Mouse (Mus musculus) cortical plate, adult 2 months (tissue): ENCODE measurements around the gene Zfp352.

ENCODE experiments used
- CTCF ChIP-seq: fragments of 200-500 bp; IDR thresholded peaks from 2 replicates; pipeline ENCODE4 v1.5.1; 2011; ENCODE audit warnings: mild to moderate bottlenecking, control low read depth, low read length; ENCODE audit not compliant: insufficient read depth; ENCODE audit errors: extremely low read depth
- POLR2A ChIP-seq: fragments of 200-500 bp; IDR thresholded peaks from 2 replicates; pipeline ENCODE4 v1.6.1; 2011; ENCODE audit warnings: mild to moderate bottlenecking, low read length, control low read depth; ENCODE audit not compliant: insufficient read depth; ENCODE audit errors: extremely low read depth

DNA sequence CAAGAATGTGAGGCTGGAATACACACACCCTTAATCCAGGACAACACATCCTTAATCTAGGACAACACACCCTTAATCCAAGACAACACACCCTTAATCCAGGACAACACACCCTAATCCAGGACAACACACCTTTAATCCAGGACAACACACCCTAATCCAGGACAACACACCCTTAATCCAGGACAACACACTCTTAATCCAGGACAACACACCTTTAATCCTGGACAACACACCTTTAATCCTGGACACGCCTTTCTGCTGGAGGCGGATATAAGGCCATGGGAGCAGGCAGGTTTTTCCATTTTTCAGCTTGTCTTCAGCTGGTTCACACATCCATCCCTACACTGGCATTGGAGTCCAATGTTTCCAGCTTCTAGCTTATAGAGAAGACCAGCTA, at the start of gene Zfp352:
- no peak for TF ChIP-seq POLR2A
- TF ChIP-seq CTCF: no peak
